Mouse (Mus musculus) ES-E14 (cell line): ENCODE data around the gene Serpina1f.

Experiments used
- CHD2 ChIP-seq: IDR thresholded peaks from 2 replicates; pipeline ENCODE4 v1.6.1; 2014; ENCODE audit warnings: mild to moderate bottlenecking, low read depth, low read length, inconsistent platforms
- HCFC1 ChIP-seq: IDR thresholded peaks from 2 replicates; pipeline ENCODE4 v1.6.1; 2012; ENCODE audit warnings: low read length, inconsistent platforms, borderline replicate concordance; ENCODE audit not compliant: insufficient read depth
- MAFK ChIP-seq: IDR thresholded peaks from 2 replicates; pipeline ENCODE4 v1.6.1; 2014; ENCODE audit warnings: mild to moderate bottlenecking, low read depth, low read length, inconsistent platforms; ENCODE audit not compliant: insufficient read depth
- ZC3H11A ChIP-seq: IDR thresholded peaks from 2 replicates; pipeline ENCODE4 v1.6.1; 2012; ENCODE audit warnings: low read depth, mild to moderate bottlenecking, inconsistent platforms, low read length, borderline replicate concordance
- ZNF384 ChIP-seq: IDR thresholded peaks from 2 replicates; pipeline ENCODE4 v1.6.1; 2012; ENCODE audit warnings: low read depth, low read length, inconsistent platforms

- TF ChIP-seq MAFK (no peak), ZNF384 (no peak), ZC3H11A (peak; percentile 44; the same call in 1 of the 2 replicates), CHD2 (no peak), HCFC1 (no peak)
Measured at GRCm38 (mm10) chr12:103643336-103643735, 52.0 kb downstream of the Serpina1f start.
